Mouse (Mus musculus): Measurements from ENCODE around the gene Ints7.

- TF ChIP-seq CTCF (IDR thresholded peaks at IDR 0.05; ENCODE audit: low read depth), result no peak
- no peak for TF ChIP-seq EP300 (IDR thresholded peaks at IDR 0.05; ENCODE audit: low read depth)
These were observed 15.7 kb upstream of the Ints7 start for GRCm38 (mm10) chr1:191559779-191560178.
